Mouse (Mus musculus): ENCODE measurements around the gene Clec14a. TPM values are rescaled to one million over a fixed set of nuclear protein-coding genes. Genes with fewer than 3 reads are reported as not detected.

The Clec14a gene
- 80.9 TPM for polyA plus RNA-seq (2014; fragmentation: Illumina TruSeq; extraction: RNeasy Lipid Tissue Mini Kit (QIAGEN cat#74804); ENCODE audit: insufficient read depth, low read depth, low replicate concordance)

DNA sequence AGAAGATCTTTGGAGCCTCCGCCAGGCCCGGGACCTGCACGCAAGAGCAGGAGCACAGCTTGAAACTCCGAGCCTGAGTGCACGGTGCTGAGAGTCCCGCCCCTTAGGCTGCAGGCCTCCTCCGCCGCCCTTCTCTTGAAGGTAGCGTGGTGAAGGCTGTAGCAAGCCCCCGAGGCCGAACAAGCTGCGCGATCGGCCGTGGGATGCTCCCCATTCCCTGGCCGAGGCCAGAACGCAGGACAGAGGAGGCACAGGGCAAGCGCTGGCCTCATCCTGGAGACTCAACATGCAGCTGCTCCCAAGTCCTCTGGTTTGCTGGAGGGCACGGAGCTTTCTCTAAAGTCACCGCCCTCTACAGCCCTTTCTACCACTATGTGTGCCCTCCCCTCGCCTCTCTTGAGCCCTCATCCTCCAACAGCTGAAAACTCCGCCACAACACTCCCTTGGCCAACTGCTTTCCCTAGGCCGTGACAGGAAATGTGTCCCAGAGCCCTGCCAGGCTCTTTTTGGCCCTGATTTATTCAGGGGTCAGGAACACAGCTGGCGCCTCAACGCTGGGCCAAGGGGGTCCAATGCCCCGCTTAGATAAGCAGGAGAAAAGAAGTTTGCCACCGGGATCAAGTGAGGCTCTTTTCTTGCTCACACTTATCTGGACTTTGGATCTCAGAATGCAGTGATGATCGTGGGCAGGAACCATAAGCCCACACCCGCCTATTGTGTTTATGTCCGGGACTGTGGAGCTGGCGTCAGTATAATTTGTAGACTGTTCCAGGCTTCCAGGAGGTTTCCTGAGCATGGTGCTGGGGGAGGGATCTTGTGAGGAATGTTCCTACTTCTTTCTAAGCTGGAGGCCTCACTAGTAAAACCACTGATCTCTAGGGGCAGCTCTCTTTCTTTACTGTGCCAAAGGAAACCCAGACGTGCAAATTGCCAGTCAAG, at the start of gene Clec14a:
Clec14a (minus strand) TSS at position 728 of the 939 bp plus-strand sequence.

Other genes starting within 250 kb of the Clec14a start
- not detected for gene Sstr1, start 57.5 kb downstream of the Clec14a start, polyA plus RNA-seq (2014; fragmentation: Illumina TruSeq; extraction: RNeasy Lipid Tissue Mini Kit (QIAGEN cat#74804); ENCODE audit: insufficient read depth, low read depth, low replicate concordance)

Data from lung, adult 10 weeks (tissue).